Mouse (Mus musculus) adrenal gland, postnatal 10 days (tissue): ENCODE data around the gene Ubqln1. TPM values are rescaled to one million over a fixed set of nuclear protein-coding genes. Genes with fewer than 3 reads are reported as not detected.

Source experiments
- DNase-seq: peaks from one replicate; pipeline ENCODE4 v3.0.0; 2021; ENCODE audit warnings: mixed read lengths
- long read RNA-seq, 2 experiments: library from polyadenylated mRNA; stranded (forward); transcript quantifications; one replicate each; pipeline ENCODE4 v2.0.0; 2021
- total RNA-seq, 2 experiments: library from RNA; stranded (reverse); gene quantifications; 2 replicates each; pipeline ENCODE4 v1.2.3; 2021

Gene Ubqln1
- total RNA-seq: 10 to 100 TPM; 89.6 to 93.1 TPM
- long read RNA-seq, experiment 1, transcript Ubqln1-201 (11 exons, 3,686 nt): minor isoform, 20 of 82 reads
- long read RNA-seq, experiment 1, transcript Ubqln1-202 (10 exons, 3,561 nt): major isoform, 25 of 82 reads
- long read RNA-seq, experiment 1, partial matches to known transcripts: 14 of 82 reads
- long read RNA-seq, experiment 1, other reads (novel, unspliced or antisense): 23 of 82 reads
- long read RNA-seq, experiment 2, transcript Ubqln1-201 (11 exons, 3,686 nt): major isoform, 22 of 52 reads
- long read RNA-seq, experiment 2, transcript Ubqln1-202 (10 exons, 3,561 nt): minor isoform, 16 of 52 reads
- long read RNA-seq, experiment 2, partial matches to known transcripts: 5 of 52 reads
- long read RNA-seq, experiment 2, other reads (novel, unspliced or antisense): 9 of 52 reads

GRCm38 (mm10) chr13:58215592-58216341, at the start of gene Ubqln1:
Gene Ubqln1 (minus strand): TSS chr13:58215653.
- peak; percentile 93 for DNase-seq

- no peak for DNase-seq
Measured at GRCm38 (mm10) chr13:58263546-58263945, 48.1 kb upstream of the Ubqln1 start.

GRCm38 (mm10) chr13:58261674-58262073, 46.2 kb upstream of the Ubqln1 start:
- DNase-seq: no peak

- no peak for DNase-seq
Measured at GRCm38 (mm10) chr13:58253268-58253667, 37.8 kb upstream of the Ubqln1 start.

GRCm38 (mm10) chr13:58248957-58249356, 33.5 kb upstream of the Ubqln1 start:
- DNase-seq: no peak

GRCm38 (mm10) chr13:58236536-58236935, 21.1 kb upstream of the Ubqln1 start:
- no peak for DNase-seq

- DNase-seq: peak; percentile 70
Measured at GRCm38 (mm10) chr13:58232611-58233010, 17.2 kb upstream of the Ubqln1 start.

- DNase-seq: no peak
Measured at GRCm38 (mm10) chr13:58232070-58232469, 16.6 kb upstream of the Ubqln1 start.

- no peak for DNase-seq
Measured at GRCm38 (mm10) chr13:58228624-58229023, 13.2 kb upstream of the Ubqln1 start.

- DNase-seq: peak; percentile 12
Measured at GRCm38 (mm10) chr13:58225694-58226093, 10.2 kb upstream of the Ubqln1 start.

GRCm38 (mm10) chr13:58220206-58220605, 4.8 kb upstream of the Ubqln1 start:
- no peak for DNase-seq

GRCm38 (mm10) chr13:58217536-58217935, 2.1 kb upstream of the Ubqln1 start:
- no peak for DNase-seq

GRCm38 (mm10) chr13:58216395-58216794, 942 bp upstream of the Ubqln1 start:
- no peak for DNase-seq

GRCm38 (mm10) chr13:58215253-58215591, 231 bp downstream of the Ubqln1 start:
- DNase-seq: no peak

- DNase-seq: no peak
Measured at GRCm38 (mm10) chr13:58214346-58215252, 854 bp downstream of the Ubqln1 start.

- no peak for DNase-seq
Measured at GRCm38 (mm10) chr13:58213801-58214200, 1.7 kb downstream of the Ubqln1 start.

- no peak for DNase-seq
Measured at GRCm38 (mm10) chr13:58212530-58212929, 2.9 kb downstream of the Ubqln1 start.

- no peak for DNase-seq
Measured at GRCm38 (mm10) chr13:58210441-58210840, 5.0 kb downstream of the Ubqln1 start.

GRCm38 (mm10) chr13:58206084-58206483, 9.4 kb downstream of the Ubqln1 start:
- no peak for DNase-seq

- DNase-seq: no peak
Measured at GRCm38 (mm10) chr13:58204986-58205385, 10.5 kb downstream of the Ubqln1 start.

- no peak for DNase-seq
Measured at GRCm38 (mm10) chr13:58204202-58204601, 11.3 kb downstream of the Ubqln1 start.

- no peak for DNase-seq
Measured at GRCm38 (mm10) chr13:58202903-58203302, 12.6 kb downstream of the Ubqln1 start.
